Mouse (Mus musculus) large intestine, adult 2 months (tissue): ENCODE measurements around the gene Frmd5. TPM values are rescaled to one million over a fixed set of nuclear protein-coding genes. Genes with fewer than 3 reads are reported as not detected.
A peak's percentile ranks its signal among the peaks of the same experiment; 100 is the strongest.
"Not testable (repeated sequence)": the region's sequence is repeated elsewhere in the genome, so short reads cannot be mapped to it uniquely, and the experiment has no call there.

Experiments used
- DNase-seq: peaks from one replicate; pipeline ENCODE4 v3.0.0-alpha.2; 2012; ENCODE audit warnings: low read depth, low spot score
- WGBS: fragments of 180-500 bp; shearing (Covaris S2); methylation state at CpG from one replicate; pipeline ENCODE4 v1.1.7; 2018; 5-methylcytosine and 5-hydroxymethylcytosine counted together
- polyA plus RNA-seq: library from polyadenylated mRNA; depleted of rRNA; stranded (reverse); fragments of >200 nt; gene quantifications from 2 replicates; pipeline ENCODE4 v1.2.3, GENCODE M21; 2012

Frmd5 gene
- polyA plus RNA-seq, 1 experiment = 0.38 TPM

GRCm38 (mm10) chr2:121588309-121588694 lies 218.6 kb downstream of the Frmd5 start:
- WGBS = 57% methylated on average over 4 of the region's 4 CpGs

GRCm38 (mm10) chr2:121587523-121588308 lies 219.2 kb downstream of the Frmd5 start:
- DNase-seq = no peak
- WGBS = 55% methylated on average over 12 of the region's 12 CpGs

More at GRCm38 (mm10) chr2:121588309-121588694, 218.6 kb downstream of the Frmd5 start:
- no peak for DNase-seq

GRCm38 (mm10) chr2:121584705-121585104 lies 222.2 kb downstream of the Frmd5 start:
- DNase-seq = no peak
- 65% methylated on average over 5 of the region's 5 CpGs for WGBS

- WGBS = 46% methylated on average over 13 of the region's 13 CpGs
- DNase-seq = no peak
These were observed 223.3 kb downstream of the Frmd5 start for GRCm38 (mm10) chr2:121583468-121584116.

- 82% methylated on average over 13 of the region's 13 CpGs for WGBS
- no peak for DNase-seq
These were observed 224.0 kb downstream of the Frmd5 start for GRCm38 (mm10) chr2:121582809-121583376.

- DNase-seq = no peak
- 75% methylated on average over 8 of the region's 8 CpGs for WGBS
These were observed 231.1 kb downstream of the Frmd5 start for GRCm38 (mm10) chr2:121575741-121576201.

GRCm38 (mm10) chr2:121574066-121574630 lies 232.7 kb downstream of the Frmd5 start:
- 49% methylated on average over 9 of the region's 9 CpGs for WGBS
- DNase-seq = no peak

GRCm38 (mm10) chr2:121571780-121572179 lies 235.1 kb downstream of the Frmd5 start:
- WGBS = 15% methylated on average over 7 of the region's 7 CpGs
- DNase-seq = peak; percentile 46

GRCm38 (mm10) chr2:121570999-121571655 lies 235.8 kb downstream of the Frmd5 start:
- 66% methylated on average over 8 of the region's 8 CpGs for WGBS
- DNase-seq = no peak

GRCm38 (mm10) chr2:121570049-121570448 lies 236.8 kb downstream of the Frmd5 start:
- DNase-seq = no peak
- WGBS = 80% methylated on average over 3 of the region's 3 CpGs

- WGBS = 75% methylated on average over 5 of the region's 5 CpGs
- no peak for DNase-seq
These were observed 241.0 kb downstream of the Frmd5 start for GRCm38 (mm10) chr2:121565911-121566310.

GRCm38 (mm10) chr2:121563117-121563516 lies 243.8 kb downstream of the Frmd5 start:
- 95% methylated on average over 3 of the region's 3 CpGs for WGBS
- DNase-seq = no peak

GRCm38 (mm10) chr2:121551271-121551670 lies 255.6 kb downstream of the Frmd5 start:
- no peak for DNase-seq
- WGBS = 52% methylated on average over 8 of the region's 8 CpGs

GRCm38 (mm10) chr2:121549630-121550029 lies 257.3 kb downstream of the Frmd5 start:
- DNase-seq = no peak
- WGBS = 91% methylated on average over 6 of the region's 6 CpGs

- WGBS = 89% methylated on average over 3 of the region's 3 CpGs
- DNase-seq = no peak
These were observed 262.1 kb downstream of the Frmd5 start for GRCm38 (mm10) chr2:121544829-121545228.

GRCm38 (mm10) chr2:121525056-121525455 lies 281.8 kb downstream of the Frmd5 start:
- DNase-seq = no peak
- 86% methylated on average over 2 of the region's 2 CpGs for WGBS

GRCm38 (mm10) chr2:121522830-121523229 lies 284.1 kb downstream of the Frmd5 start:
- WGBS = 97% methylated on average over 3 of the region's 3 CpGs
- DNase-seq = not testable (repeated sequence)

- WGBS = 48% methylated on average over 2 of the region's 2 CpGs
- DNase-seq = no peak
These were observed 284.9 kb downstream of the Frmd5 start for GRCm38 (mm10) chr2:121522006-121522405.

- not testable (repeated sequence) for DNase-seq
- WGBS = 88% methylated on average over 4 of the region's 4 CpGs
These were observed 288.2 kb downstream of the Frmd5 start for GRCm38 (mm10) chr2:121518711-121519110.

- DNase-seq = no peak
- 83% methylated on average over 5 of the region's 5 CpGs for WGBS
These were observed 288.8 kb downstream of the Frmd5 start for GRCm38 (mm10) chr2:121518106-121518505.
